26 mouse cellular contexts compared by ENCODE assay signal in the genomic region with DNA sequence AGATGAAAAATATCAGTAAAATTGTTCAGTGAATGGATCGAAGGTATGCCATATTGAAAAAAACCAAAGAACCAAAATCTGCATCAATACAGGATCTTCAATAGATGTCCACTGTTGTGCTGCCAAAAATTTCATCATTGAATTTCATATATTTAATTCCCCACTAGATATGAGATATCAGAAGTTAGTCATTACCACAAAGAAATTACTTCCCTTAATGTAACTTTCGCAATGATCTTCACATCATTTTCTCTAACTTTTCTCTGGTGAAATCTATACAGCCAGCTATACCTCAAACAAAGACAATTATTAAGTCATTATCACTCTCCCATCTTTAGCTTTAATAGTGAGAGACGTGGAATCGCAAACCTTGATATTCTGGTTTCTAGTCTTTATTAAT.
"Had no signal": no experiment of that assay in that cellular context is flagged by ENCODE, and none has a peak within 500 bp of the region (broad histone marks: within the 10 kb centered on the region; RNA-seq: fewer than 3 reads in every experiment).

No protein-coding gene starts in this region.

- H3K27me3 ChIP-seq: limb, embryonic 12.5 days; limb, embryonic 13.5 days; limb, embryonic 15.5 days; liver, embryonic 12.5 days; liver, embryonic 13.5 days; liver, embryonic 15.5 days; lung, embryonic 15.5 days; megakaryocyte, embryonic 14.5 days; midbrain, embryonic 12.5 days; midbrain, embryonic 13.5 days; midbrain, embryonic 15.5 days; neural tube, embryonic 12.5 days had no signal

- DNase-seq: left cerebral cortex, postnatal 4 days; liver; liver, embryonic 13.5 days; liver, postnatal 0 days; lung, adult 18-20 months; lung, adult 2 months; lung, embryonic 14.5 days; lung, postnatal 10 days; lung, postnatal 14 days; lung, postnatal 36 days; lung, postnatal 4 days; midbrain, embryonic 14.5 days had no signal

- H3K4me3 ChIP-seq: limb, embryonic 10.5 days; limb, embryonic 12.5 days; limb, embryonic 13.5 days; limb, embryonic 15.5 days; liver, embryonic 12.5 days; liver, embryonic 13.5 days; liver, embryonic 15.5 days; lung, embryonic 15.5 days; megakaryocyte, embryonic 14.5 days; midbrain, embryonic 10.5 days; midbrain, embryonic 12.5 days; midbrain, embryonic 13.5 days; midbrain, embryonic 15.5 days; myocyte; neural tube, embryonic 12.5 days had no signal

- H3K36me3 ChIP-seq: limb, embryonic 10.5 days; limb, embryonic 12.5 days; limb, embryonic 13.5 days; limb, embryonic 15.5 days; liver, embryonic 12.5 days; liver, embryonic 13.5 days; liver, embryonic 15.5 days; lung, embryonic 15.5 days; midbrain, embryonic 10.5 days; midbrain, embryonic 12.5 days; midbrain, embryonic 13.5 days; midbrain, embryonic 15.5 days; neural tube, embryonic 12.5 days had no signal
